Mouse (Mus musculus) E14TG2a.4 (cell line): ENCODE results near the gene Cryl1.

Source experiments
- H3K27me3 ChIP-seq: 2 replicates; pipeline ENCODE4 v1.6.1; 2014; ENCODE audit warnings: low read length, control low read depth; ENCODE audit not compliant: insufficient read depth
- H3K36me3 ChIP-seq: 2 replicates; pipeline ENCODE4 v1.6.1; 2014; ENCODE audit warnings: low read length, control low read depth; ENCODE audit not compliant: insufficient read depth
- H3K4me1 ChIP-seq: replicated peaks from 2 replicates; pipeline ENCODE4 v1.6.1; 2014; ENCODE audit warnings: low read depth, low read length, control low read depth
- H3K4me3 ChIP-seq: replicated peaks from 2 replicates; pipeline ENCODE4 v1.5.1; 2014; ENCODE audit warnings: mild to moderate bottlenecking, low read length
- H3K9me3 ChIP-seq: 2 replicates; pipeline ENCODE4 v1.6.1; 2014; ENCODE audit warnings: low read length, control low read depth
- CTCF ChIP-seq: conservative IDR thresholded peaks from 2 replicates; pipeline ENCODE4 v1.5.1; 2014; ENCODE audit warnings: low read length
- NANOG ChIP-seq: IDR thresholded peaks from 2 replicates; pipeline ENCODE4 v1.6.1; 2014; ENCODE audit warnings: borderline replicate concordance, low read length, mixed read lengths
- POU5F1 ChIP-seq: IDR thresholded peaks from 2 replicates; pipeline ENCODE4 v1.6.1; 2014; ENCODE audit warnings: low read length, borderline replicate concordance

The Cryl1 gene

GRCm38 (mm10) chr14:57259341-57259740 is 139.0 kb downstream of the Cryl1 start:
- no peaks in the 10 kb centered on the region for H3K4me1 ChIP-seq
- no peaks in the 10 kb centered on the region for H3K36me3 ChIP-seq
- no peaks in the 10 kb centered on the region for H3K27me3 ChIP-seq
- H3K4me3 ChIP-seq, result no peak overlapping the region
- H3K9me3 ChIP-seq, result no peaks in the 10 kb centered on the region
- TF ChIP-seq NANOG, result no peak
- TF ChIP-seq POU5F1, result no peak
- no peak for TF ChIP-seq CTCF

- peaks cover 3% of the 10 kb centered on the region; the same call in 1 of the 2 replicates for H3K9me3 ChIP-seq
- TF ChIP-seq POU5F1, result no peak
- TF ChIP-seq CTCF, result no peak
- no peak for TF ChIP-seq NANOG
- H3K4me3 ChIP-seq, result no peak overlapping the region
- no peaks in the 10 kb centered on the region for H3K4me1 ChIP-seq
- H3K36me3 ChIP-seq, result no peaks in the 10 kb centered on the region
- H3K27me3 ChIP-seq, result no peaks in the 10 kb centered on the region
Measured at GRCm38 (mm10) chr14:57248661-57249060, 149.7 kb downstream of the Cryl1 start.

- Histone ChIP-seq H3K27me3 (peaks cover under 1% of the 10 kb centered on the region; the same call in 1 of the 2 replicates), H3K9me3 (no peaks in the 10 kb centered on the region), H3K4me3 (no peak overlapping the region), H3K4me1 (no peaks in the 10 kb centered on the region), H3K36me3 (no peaks in the 10 kb centered on the region)
- TF ChIP-seq POU5F1 (no peak), NANOG (no peak), CTCF (no peak)
Measured at GRCm38 (mm10) chr14:57246575-57246974, 151.8 kb downstream of the Cryl1 start.

- Histone ChIP-seq H3K36me3 (no peaks in the 10 kb centered on the region), H3K27me3 (peaks cover 2% of the 10 kb centered on the region; the same call in 1 of the 2 replicates), H3K4me1 (no peaks in the 10 kb centered on the region), H3K4me3 (no peak overlapping the region), H3K9me3 (no peaks in the 10 kb centered on the region)
- no peak for TF ChIP-seq CTCF
- no peak for TF ChIP-seq POU5F1
- no peak for TF ChIP-seq NANOG
Measured at GRCm38 (mm10) chr14:57242978-57243377, 155.4 kb downstream of the Cryl1 start.

- TF ChIP-seq NANOG (no peak), POU5F1 (no peak), CTCF (no peak)
- H3K9me3 ChIP-seq, result peaks cover 3% of the 10 kb centered on the region; the same call in 1 of the 2 replicates
- H3K27me3 ChIP-seq, result no peaks in the 10 kb centered on the region
- H3K4me1 ChIP-seq, result peaks cover 7% of the 10 kb centered on the region
- no peaks in the 10 kb centered on the region for H3K36me3 ChIP-seq
- H3K4me3 ChIP-seq, result no peak overlapping the region
Measured at GRCm38 (mm10) chr14:57235276-57235675, 163.1 kb downstream of the Cryl1 start.

- no peaks in the 10 kb centered on the region for H3K27me3 ChIP-seq
- TF ChIP-seq CTCF (no peak), POU5F1 (no peak), NANOG (no peak)
- H3K4me1 ChIP-seq, result peaks cover 7% of the 10 kb centered on the region
- H3K4me3 ChIP-seq, result no peak overlapping the region
- no peaks in the 10 kb centered on the region for H3K36me3 ChIP-seq
- peaks cover 3% of the 10 kb centered on the region; the same call in 1 of the 2 replicates for H3K9me3 ChIP-seq
Measured at GRCm38 (mm10) chr14:57234711-57235110, 163.6 kb downstream of the Cryl1 start.

- Histone ChIP-seq H3K4me3 (no peak overlapping the region), H3K27me3 (no peaks in the 10 kb centered on the region), H3K9me3 (peaks cover 3% of the 10 kb centered on the region; the same call in 1 of the 2 replicates), H3K36me3 (no peaks in the 10 kb centered on the region), H3K4me1 (peaks cover 7% of the 10 kb centered on the region)
- TF ChIP-seq POU5F1, result no peak
- no peak for TF ChIP-seq CTCF
- TF ChIP-seq NANOG, result no peak
Measured at GRCm38 (mm10) chr14:57230264-57231015, 167.9 kb downstream of the Cryl1 start.
